Mouse (Mus musculus): ENCODE results near the gene Elovl2.
"Not testable (repeated sequence)": the region's sequence is repeated elsewhere in the genome, so short reads cannot be mapped to it uniquely, and the experiment has no call there.

DNA sequence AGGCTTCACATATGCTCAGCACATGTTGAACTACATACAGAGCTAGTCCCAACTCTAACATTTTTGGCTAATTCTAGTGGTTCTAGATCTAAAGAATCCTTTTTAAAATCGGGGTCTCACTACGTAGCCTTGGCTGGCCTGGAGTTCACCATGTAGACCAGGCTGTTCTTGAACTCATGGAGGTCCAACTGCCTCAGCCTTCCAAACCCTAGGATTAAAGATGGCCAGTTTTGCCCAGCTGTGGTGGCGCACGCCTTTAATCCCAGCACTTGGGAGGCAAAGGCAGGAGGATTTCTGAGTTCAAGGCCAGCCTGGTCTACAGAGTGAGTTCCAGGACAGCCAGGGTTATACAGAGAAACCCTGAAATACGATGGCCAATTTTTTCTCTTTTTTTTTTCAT lies 31.0 kb upstream of the Elovl2 start:
- TF ChIP-seq CTCF (IDR thresholded peaks at IDR 0.05; ENCODE audit: borderline replicate concordance, control insufficient read depth, extremely low read depth, insufficient read depth, low read length, poor library complexity); POLR2A (IDR thresholded peaks at IDR 0.05; ENCODE audit: control insufficient read depth, extremely low read depth, insufficient read depth, low read length, poor library complexity): not testable (repeated sequence)

Data from thymus, adult 2 months (tissue).